Mouse (Mus musculus) intestine, embryonic 14.5 days (tissue): ENCODE results near the gene Zscan4c. TPM values are rescaled to one million over a fixed set of nuclear protein-coding genes. Genes with fewer than 3 reads are reported as not detected.
"Not testable (repeated sequence)": the region's sequence is repeated elsewhere in the genome, so short reads cannot be mapped to it uniquely, and the experiment has no call there.

Experiments
- ATAC-seq: fragments of 200-750 bp; cut with Nextera tagmentation; replicated peaks from 2 replicates; pipeline ENCODE4 v1.8.0; 2017; ENCODE audit warnings: low read depth, moderate number of reproducible peaks, moderate TSS enrichment, moderate library complexity; ENCODE audit not compliant: low FRiP score, low TSS enrichment
- DNase-seq: peaks from one replicate; pipeline ENCODE4 v3.0.0-alpha.2; 2018; ENCODE audit warnings: low spot score
- H3K27ac ChIP-seq: fragments of 300-500 bp; sonication (generic); 2 replicates; pipeline ENCODE4 v1.5.1; 2014; ENCODE audit warnings: low read depth, mild to moderate bottlenecking, control low read depth
- H3K27me3 ChIP-seq: fragments of 300-500 bp; sonication (generic); replicated peaks from 2 replicates; pipeline ENCODE4 v1.6.1; 2014; ENCODE audit warnings: low read length, control low read depth; ENCODE audit not compliant: control insufficient read depth, insufficient read depth
- H3K36me3 ChIP-seq: fragments of 300-500 bp; sonication (generic); 2 replicates; pipeline ENCODE4 v1.6.1; 2014; ENCODE audit warnings: low read length, control low read depth; ENCODE audit not compliant: control insufficient read depth, insufficient read depth
- H3K4me1 ChIP-seq: fragments of 300-500 bp; sonication (generic); replicated peaks from 2 replicates; pipeline ENCODE4 v1.6.1; 2014; ENCODE audit warnings: low read length, control low read depth, mixed read lengths; ENCODE audit not compliant: control insufficient read depth, insufficient read depth
- H3K4me2 ChIP-seq: fragments of 300-500 bp; sonication (generic); 2 replicates; pipeline ENCODE4 v1.6.1; 2014; ENCODE audit warnings: low read length
- H3K4me3 ChIP-seq: fragments of 300-500 bp; sonication (generic); 2 replicates; pipeline ENCODE4 v1.5.1; 2014; ENCODE audit warnings: low read depth, low read length, control low read depth, mixed read lengths
- H3K9ac ChIP-seq: fragments of 300-500 bp; sonication (generic); 2 replicates; pipeline ENCODE4 v1.6.1; 2014; ENCODE audit warnings: mild to moderate bottlenecking, low read length
- H3K9me3 ChIP-seq: fragments of 300-500 bp; sonication (generic); 2 replicates; pipeline ENCODE4 v1.6.1; 2016; ENCODE audit warnings: low read length, control low read depth; ENCODE audit not compliant: control insufficient read depth
- WGBS: fragments of 180-500 bp; shearing (Covaris S2); extraction: QIAGEN DNeasy Blood & Tissue Kit; methylation state at CpG from one replicate; pipeline ENCODE4 v1.1.7; 2014; 5-methylcytosine and 5-hydroxymethylcytosine counted together
- microRNA-seq: library from miRNA; unstranded; fragments of <30 nt; microRNA quantifications from one replicate; pipeline ENCODE4, GENCODE M21; 2016
- polyA plus RNA-seq: library from polyadenylated mRNA; unstranded; fragments of >200 nt; fragmentation: Nextera tagmentation; extraction: Ambion mirVana; gene quantifications from 2 replicates; pipeline ENCODE4 v1.2.1, GENCODE M21; 2014

The Zscan4c gene
- not detected in 2 replicates for polyA plus RNA-seq

DNA sequence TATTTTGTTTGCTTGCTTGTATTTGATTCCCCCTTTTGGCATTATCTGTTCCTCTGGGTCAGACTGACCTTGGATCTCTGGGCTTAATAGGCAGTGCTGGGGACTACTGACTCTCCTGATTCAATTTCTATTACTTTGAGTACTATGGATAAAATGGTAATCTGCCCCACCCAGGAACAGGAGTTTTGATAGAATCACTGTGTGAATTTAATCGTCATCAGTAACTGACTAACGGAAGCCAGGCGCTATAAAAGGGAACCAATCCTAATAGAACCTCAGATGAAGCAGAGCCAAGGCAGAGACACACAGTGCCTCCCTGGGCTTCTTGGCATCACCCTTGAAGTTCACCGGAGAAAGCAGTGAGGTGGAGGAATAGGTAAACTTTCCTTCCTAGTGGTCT lies at the start of gene Zscan4c:
Gene Zscan4c, plus strand, starts transcription at position 301 of the 400 bp plus-strand sequence.
- not testable (repeated sequence) for H3K4me2 ChIP-seq, DNase-seq, H3K9me3 ChIP-seq, H3K36me3 ChIP-seq, H3K9ac ChIP-seq, ATAC-seq, H3K4me3 ChIP-seq, H3K27ac ChIP-seq, H3K27me3 ChIP-seq, H3K4me1 ChIP-seq
- 87% methylated on average over 4 of the region's 4 CpGs for WGBS

Small RNA genes within 50 kb of the gene (microRNA-seq; reads per million reads assigned to microRNA genes)
- gene Mir297-1: not detected

Other genes with a start within 250 kb of the Zscan4c start
- not detected in 2 replicates for gene Zscan4b, start 100.7 kb upstream of the Zscan4c start, polyA plus RNA-seq
- not detected in 2 replicates for gene Zscan4-ps1, start 63.9 kb downstream of the Zscan4c start, polyA plus RNA-seq
- gene Zscan4d, start 160.4 kb downstream of the Zscan4c start, polyA plus RNA-seq: not detected in 2 replicates